Mouse (Mus musculus) kidney, adult 18-20 months (tissue): Measurements from ENCODE around the gene Dchs2.

ENCODE experiments used
- DNase-seq: peaks from one replicate; pipeline ENCODE4 v3.0.0; 2021

Dchs2 gene

DNA sequence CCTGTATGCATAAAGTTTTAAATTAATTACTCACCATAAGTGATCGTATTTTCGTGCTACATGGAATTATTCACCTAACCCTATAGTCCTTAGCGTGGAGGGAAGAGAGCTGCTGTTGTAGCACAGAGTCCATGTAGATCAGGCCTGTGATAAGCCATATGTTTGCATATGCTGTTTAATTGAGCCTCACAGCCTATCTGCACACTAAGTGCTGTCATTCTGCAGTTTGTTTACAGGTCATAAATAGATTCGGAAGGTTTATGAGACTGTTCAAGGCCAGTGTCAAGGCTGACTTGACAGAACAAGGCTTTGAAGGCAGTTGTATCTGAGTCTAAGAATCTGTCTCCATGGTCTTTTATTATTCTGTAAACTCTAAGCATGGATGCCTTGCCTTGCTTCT is 138.3 kb downstream of the Dchs2 start:
- DNase-seq: no peak

DNA sequence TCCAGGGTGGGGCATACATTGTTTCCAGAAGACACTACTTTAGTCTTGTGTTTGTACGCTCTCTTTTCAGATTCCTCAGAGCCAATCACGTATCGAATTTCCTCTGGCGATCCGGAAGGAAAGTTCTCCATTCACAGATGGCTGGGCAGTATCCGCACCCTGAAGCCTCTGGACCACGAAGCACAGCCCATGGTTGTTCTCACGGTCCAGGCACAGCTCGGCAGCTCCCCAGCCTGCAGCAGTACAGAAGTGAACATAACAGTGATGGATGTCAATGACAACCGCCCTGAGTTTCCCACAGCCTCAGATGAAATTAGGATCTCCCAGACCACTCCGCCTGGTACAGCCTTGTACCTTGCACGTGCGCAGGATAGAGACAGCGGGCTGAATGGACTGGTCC is 142.5 kb downstream of the Dchs2 start:
- DNase-seq: no peak

GRCm38 (mm10) chr3:83270982-83271381 is 143.2 kb downstream of the Dchs2 start:
- DNase-seq: no peak

DNA sequence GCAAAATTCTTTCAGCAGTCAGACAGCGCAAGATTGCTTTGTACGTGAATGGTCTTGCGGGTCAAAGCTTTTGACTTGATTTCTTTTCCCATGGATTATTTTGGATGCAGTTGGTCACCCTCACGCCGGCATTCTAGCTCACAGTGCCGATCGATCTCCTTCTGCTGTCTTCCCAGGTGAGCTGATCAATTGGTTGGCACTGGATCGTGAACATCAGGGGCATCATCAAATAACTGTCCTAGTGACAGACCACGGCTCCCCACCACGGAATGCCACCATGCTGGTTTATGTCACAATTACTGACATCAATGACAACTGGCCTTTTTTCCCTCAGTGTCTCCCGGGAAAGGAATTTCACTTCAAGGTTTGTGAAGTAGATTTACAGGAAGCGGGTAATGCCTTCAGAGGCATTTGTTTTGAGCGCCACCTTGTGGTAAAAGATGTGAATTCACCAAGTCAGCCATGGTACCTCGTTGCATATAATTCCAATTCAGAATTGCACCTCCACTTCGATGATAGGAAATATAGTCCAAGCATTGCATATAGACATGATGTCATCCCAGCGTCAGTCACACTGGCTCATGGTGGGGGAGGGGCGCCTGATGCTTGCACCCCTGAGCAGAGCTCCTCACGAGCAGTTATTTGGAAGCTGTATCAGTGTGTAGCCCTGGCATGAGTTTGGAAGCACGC is 146.0 kb downstream of the Dchs2 start:
- peak; percentile 45 for DNase-seq

GRCm38 (mm10) chr3:83275703-83276102 is 148.0 kb downstream of the Dchs2 start:
- no peak for DNase-seq

DNA sequence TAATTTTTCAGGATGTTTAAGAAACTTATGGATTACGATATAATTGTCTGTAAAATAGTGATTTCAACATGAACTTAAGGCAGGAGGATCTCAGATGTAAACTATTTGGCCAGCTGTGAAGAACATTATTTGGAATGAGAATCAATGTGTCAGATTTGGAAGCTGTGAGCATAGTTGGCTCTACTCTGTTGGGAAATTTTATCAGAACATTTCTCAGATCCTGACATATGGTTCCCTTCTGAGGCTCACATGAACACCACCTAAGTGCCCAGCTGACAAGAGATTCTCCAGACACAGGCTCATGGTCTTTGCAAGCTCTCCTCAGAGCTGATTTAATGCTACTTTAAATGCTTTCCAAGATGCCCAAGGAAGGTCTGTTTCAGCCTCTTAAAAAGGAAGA is 156.1 kb downstream of the Dchs2 start:
- no peak for DNase-seq

- peak; percentile 25 for DNase-seq
Measured at GRCm38 (mm10) chr3:83286975-83287405, 159.2 kb downstream of the Dchs2 start.

- no peak for DNase-seq
Measured at GRCm38 (mm10) chr3:83288118-83288840, 160.5 kb downstream of the Dchs2 start.

DNA sequence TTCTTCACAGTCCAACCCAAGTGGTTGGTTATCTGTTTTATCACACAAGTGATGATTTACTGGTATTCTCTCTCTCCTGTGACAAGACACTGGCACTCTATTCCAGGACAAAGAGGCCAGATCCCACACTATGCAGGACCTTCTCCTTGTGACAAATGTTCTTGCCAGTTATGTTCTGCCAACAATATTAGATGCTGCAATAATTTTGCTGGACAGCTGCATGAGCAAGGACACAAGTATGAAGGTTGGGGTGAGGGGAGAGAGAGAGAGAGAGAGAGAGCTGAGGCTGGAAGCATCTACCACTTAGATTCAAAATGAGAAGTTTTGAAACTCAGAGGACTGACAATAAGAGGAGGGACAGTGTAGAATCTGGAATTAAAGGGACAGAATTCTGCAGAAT is 162.7 kb downstream of the Dchs2 start:
- DNase-seq: no peak

- no peak for DNase-seq
Measured at GRCm38 (mm10) chr3:83290953-83291352, 163.2 kb downstream of the Dchs2 start.

- DNase-seq: no peak
Measured at GRCm38 (mm10) chr3:83299783-83300382, 172.1 kb downstream of the Dchs2 start.

DNA sequence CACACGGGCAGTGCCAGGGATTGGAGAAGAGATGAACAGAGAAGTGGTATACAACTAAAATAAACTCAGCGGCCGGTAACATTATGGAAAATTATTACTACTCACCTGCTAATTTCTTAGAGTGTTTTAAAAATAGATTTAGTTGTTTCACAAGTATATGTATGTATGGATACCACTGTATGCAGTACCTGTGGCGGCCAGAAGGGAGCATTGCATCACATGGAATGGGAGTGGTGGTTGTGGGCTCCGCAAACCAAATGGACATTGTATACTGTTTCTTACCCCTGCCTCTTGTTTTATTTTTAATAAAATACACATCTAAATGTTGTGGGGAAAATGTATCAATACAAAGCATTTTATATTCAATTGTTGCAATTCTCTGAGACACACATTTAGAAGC is 176.1 kb downstream of the Dchs2 start:
- DNase-seq: no peak

DNA sequence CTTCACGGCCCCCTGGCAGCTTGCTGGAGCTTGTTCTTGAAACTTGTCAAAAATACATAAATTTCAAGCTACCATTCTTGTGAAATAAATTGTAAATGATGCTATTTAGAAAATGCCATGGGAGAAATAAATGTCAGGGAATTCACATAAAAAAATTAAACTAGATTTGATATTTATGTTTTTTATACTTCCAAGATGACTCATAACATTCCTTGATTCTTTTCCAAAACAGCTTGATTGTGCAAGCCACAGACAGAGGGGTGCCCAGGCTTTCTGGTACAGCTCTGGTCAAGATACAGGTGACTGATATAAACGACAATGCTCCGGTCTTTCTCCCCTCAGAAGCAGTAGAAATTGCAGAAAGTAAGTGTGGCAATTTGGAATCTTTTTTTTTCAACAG is 218.2 kb downstream of the Dchs2 start:
- no peak for DNase-seq

DNA sequence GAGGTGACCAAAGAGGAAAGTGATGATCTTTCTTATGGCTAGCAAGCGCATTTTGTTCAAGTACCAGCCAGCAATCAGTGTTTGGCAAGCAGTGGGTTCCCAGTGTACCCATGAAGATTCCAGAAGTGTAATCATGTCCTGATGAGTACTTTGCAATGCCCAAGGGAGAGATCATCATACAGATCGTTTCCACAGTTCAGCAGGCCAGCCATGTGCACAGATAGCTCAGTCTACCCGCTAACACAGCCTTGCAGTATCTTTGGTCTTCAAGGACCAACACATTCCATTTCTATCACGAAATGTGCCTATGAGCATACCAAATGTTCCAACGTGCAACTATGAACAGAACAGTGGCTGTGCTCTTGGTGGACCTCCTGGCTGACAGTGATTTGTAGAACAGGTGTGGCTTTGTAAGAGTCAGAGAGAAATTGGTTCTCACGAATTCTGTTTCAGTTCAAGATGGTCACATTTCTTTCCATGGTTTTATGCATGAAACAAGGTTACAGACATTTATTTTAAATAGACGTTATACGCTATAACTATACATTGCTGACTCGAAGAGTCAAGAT is 240.8 kb downstream of the Dchs2 start:
- DNase-seq: no peak

DNA sequence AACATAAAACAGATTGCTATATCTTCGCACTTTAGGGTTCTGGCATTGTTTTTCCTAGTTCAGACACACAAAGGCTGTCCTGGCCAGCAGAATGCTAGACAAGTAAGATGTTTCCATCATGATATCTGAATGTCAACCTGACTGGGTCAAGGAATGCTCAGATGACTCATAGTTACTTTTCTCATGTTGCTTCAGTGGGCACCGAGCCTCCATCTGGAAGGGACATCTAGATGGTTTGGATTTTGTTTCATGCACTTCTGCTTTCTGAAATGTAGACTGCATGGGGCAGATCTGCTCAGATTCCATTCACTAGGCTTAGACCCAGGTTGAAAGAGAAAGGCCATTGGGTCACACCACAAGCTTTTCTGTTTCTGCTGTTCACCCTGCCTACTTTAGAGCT is 242.1 kb downstream of the Dchs2 start:
- no peak for DNase-seq

- DNase-seq: no peak
Measured at GRCm38 (mm10) chr3:83374333-83374732, 246.6 kb downstream of the Dchs2 start.

- DNase-seq: no peak
Measured at GRCm38 (mm10) chr3:83376834-83377233, 249.1 kb downstream of the Dchs2 start.
